Mouse (Mus musculus): ENCODE results near the gene Kcp.

GRCm38 (mm10) chr6:29509086-29509485 is 1.3 kb upstream of the Kcp start:
- TF ChIP-seq CTCF (IDR thresholded peaks at IDR 0.05; ENCODE audit: control insufficient read depth, insufficient read depth, low read length) (no peak), POLR2A (IDR thresholded peaks at IDR 0.05; ENCODE audit: borderline replicate concordance, control insufficient read depth, low read depth, low read length) (no peak)
